Comparison of ENCODE assay signal across 23 mouse cellular contexts in the genomic region with DNA sequence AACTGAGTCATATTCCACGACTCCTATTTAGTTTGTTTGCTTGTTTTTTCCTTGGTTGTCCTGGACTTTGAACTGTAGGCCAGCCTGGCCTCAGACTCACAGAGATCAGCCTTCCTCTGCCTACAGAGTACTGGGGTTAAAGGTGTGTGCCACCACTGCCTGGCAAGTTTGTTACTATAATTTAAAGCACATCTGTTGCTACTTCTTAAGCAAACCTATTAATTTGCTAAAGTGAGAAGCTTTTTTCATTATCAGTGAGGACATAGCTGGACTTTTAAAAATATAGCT. TPM values are rescaled to one million over a fixed set of nuclear protein-coding genes. Genes with fewer than 3 reads are reported as not detected.
DNase-seq lines count a peak whose midpoint lies in the region; ATAC-seq and TF ChIP-seq lines count a peak whose summit lies in the region.
"Had no signal": no experiment of that assay in that cellular context is flagged by ENCODE, and none has a peak within 500 bp of the region (broad histone marks: within the 10 kb centered on the region; RNA-seq: fewer than 3 reads in every experiment).

No protein-coding gene starts in this region.

- no peak for TF ChIP-seq EP300 in liver, postnatal 0 days (IDR thresholded peaks at IDR 0.05; ENCODE audit: low read depth)

- TF ChIP-seq CTCF in forebrain, postnatal 0 days (IDR thresholded peaks at IDR 0.05; ENCODE audit: low read depth) = no peak
- no peak for TF ChIP-seq CTCF in kidney, adult 2 months (conservative IDR thresholded peaks at IDR 0.05; ENCODE audit: insufficient read depth, insufficient read length, low read depth, low read length)
- no peak for TF ChIP-seq CTCF in liver, adult 2 months (IDR thresholded peaks at IDR 0.05; ENCODE audit: low read depth, low read length)
- no peak for TF ChIP-seq CTCF in liver, postnatal 0 days (IDR thresholded peaks at IDR 0.05; ENCODE audit: low read depth)

- no peaks in the 10 kb centered on the region for H3K9me3 ChIP-seq in forebrain, embryonic 15.5 days
- H3K9me3 ChIP-seq in forebrain, postnatal 0 days (ENCODE audit: low read length) = no peaks in the 10 kb centered on the region
- no peaks in the 10 kb centered on the region for H3K9me3 ChIP-seq in liver, postnatal 0 days (ENCODE audit: low read length)
- H3K9me3 ChIP-seq: embryonic facial prominence, embryonic 13.5 days; embryonic facial prominence, embryonic 15.5 days; forebrain, embryonic 10.5 days; forebrain, embryonic 13.5 days had no signal

- no peak overlapping the region for H3K9ac ChIP-seq in forebrain, embryonic 15.5 days (replicated peaks)
- no peak overlapping the region for H3K9ac ChIP-seq in forebrain, postnatal 0 days
- no peak overlapping the region for H3K9ac ChIP-seq in liver, adult 2 months (ENCODE audit: low read depth, low read length)
- no peak overlapping the region for H3K9ac ChIP-seq in liver, postnatal 0 days (replicated peaks)
- H3K9ac ChIP-seq: embryonic facial prominence, embryonic 13.5 days; embryonic facial prominence, embryonic 15.5 days; forebrain, embryonic 13.5 days had no signal

- WGBS in forebrain, embryonic 15.5 days = 92% methylated on average over 1 of the region's 1 CpGs
- WGBS in forebrain, postnatal 0 days = 82% methylated on average over 1 of the region's 1 CpGs
- 50% methylated on average over 1 of the region's 1 CpGs for WGBS in kidney, adult 2 months
- WGBS in liver, adult 2 months = 30% methylated on average over 1 of the region's 1 CpGs
- 47% methylated on average over 1 of the region's 1 CpGs for WGBS in liver, postnatal 0 days (ENCODE audit: insufficient replicate concordance)

- no peaks in the 10 kb centered on the region for H3K27me3 ChIP-seq in forebrain, embryonic 15.5 days
- no peaks in the 10 kb centered on the region for H3K27me3 ChIP-seq in forebrain, postnatal 0 days (ENCODE audit: insufficient read depth, low read length)
- H3K27me3 ChIP-seq in kidney, adult 2 months (replicated peaks; ENCODE audit: control insufficient read depth, insufficient read depth, low read length) = no peaks in the 10 kb centered on the region
- no peaks in the 10 kb centered on the region for H3K27me3 ChIP-seq in liver, adult 2 months (ENCODE audit: control insufficient read depth, insufficient read depth, low read length)
- no peaks in the 10 kb centered on the region for H3K27me3 ChIP-seq in liver, postnatal 0 days (ENCODE audit: insufficient read depth, low read length)
- H3K27me3 ChIP-seq: embryonic facial prominence, embryonic 13.5 days; embryonic facial prominence, embryonic 15.5 days; forebrain, embryonic 13.5 days had no signal

- no peak for TF ChIP-seq POLR2A in kidney, adult 2 months (IDR thresholded peaks at IDR 0.05; ENCODE audit: low read depth, low read length)
- no peak for TF ChIP-seq POLR2A in liver, adult 2 months (IDR thresholded peaks at IDR 0.05; ENCODE audit: extremely low read depth, insufficient read depth, low read length)

- ATAC-seq in forebrain, embryonic 15.5 days (replicated peaks) = no peak
- no peak for ATAC-seq in forebrain, postnatal 0 days
- ATAC-seq in liver, postnatal 0 days = no peak
- ATAC-seq: forebrain, embryonic 13.5 days had no signal

- H3K27ac ChIP-seq in forebrain, embryonic 15.5 days (replicated peaks) = peak overlapping the region; percentile 38
- H3K27ac ChIP-seq in forebrain, postnatal 0 days (ENCODE audit: low read depth, low read length) = no peak overlapping the region
- no peak overlapping the region for H3K27ac ChIP-seq in kidney, adult 2 months (ENCODE audit: insufficient read depth, low read depth, low read length)
- no peak overlapping the region; the same call in 1 of the 2 replicates for H3K27ac ChIP-seq in liver, adult 2 months (replicated peaks; ENCODE audit: insufficient read depth, low read depth, low read length)
- no peak overlapping the region for H3K27ac ChIP-seq in liver, postnatal 0 days (ENCODE audit: low read depth)
- H3K27ac ChIP-seq: embryonic facial prominence, embryonic 13.5 days; embryonic facial prominence, embryonic 15.5 days; forebrain, embryonic 10.5 days had no signal

- peaks cover 22% of the 10 kb centered on the region; the same call in 1 of the 2 replicates for H3K79me2 ChIP-seq in liver, adult 2 months (ENCODE audit: control insufficient read depth, insufficient read depth, low read length)

- H3K4me1 ChIP-seq in forebrain, embryonic 15.5 days = peaks cover 33% of the 10 kb centered on the region
- H3K4me1 ChIP-seq in forebrain, postnatal 0 days (ENCODE audit: insufficient read depth) = no peaks in the 10 kb centered on the region
- peaks cover 4% of the 10 kb centered on the region; the same call in 1 of the 2 replicates for H3K4me1 ChIP-seq in kidney, adult 2 months (ENCODE audit: control insufficient read depth, insufficient read depth, low read length)
- H3K4me1 ChIP-seq in liver, adult 2 months (ENCODE audit: control insufficient read depth, insufficient read depth, low read length) = peaks cover 5% of the 10 kb centered on the region
- H3K4me1 ChIP-seq in liver, postnatal 0 days (ENCODE audit: insufficient read depth) = no peaks in the 10 kb centered on the region
- H3K4me1 ChIP-seq: embryonic facial prominence, embryonic 15.5 days; forebrain, embryonic 10.5 days had no signal

- DNase-seq in forebrain, postnatal 0 days = no peak
- DNase-seq in kidney, adult 2 months = peak; percentile 34
- no peak for DNase-seq in kidney, adult 9 months
- DNase-seq in liver, adult 2 months (ENCODE audit: extremely low read depth, low read depth, low spot score) = peak; percentile 69
- DNase-seq in liver, postnatal 0 days = no peak
- DNase-seq in yolk sac, embryonic 10.5 days (ENCODE audit: low spot score) = peak; percentile 17
- DNase-seq in gastrocnemius, adult 8-10 months (ENCODE audit: low spot score in 2 of 2) = no peak
- DNase-seq: adrenal gland, adult 2 months; adrenal gland, postnatal 10 days; adrenal gland, postnatal 25 days; cerebellum, adult 11 months; cerebellum, adult 18-20 months; cerebellum, adult 8-10 months; cerebellum, adult 9-11 months; cerebellum, postnatal 14 days; cerebellum, postnatal 36 days; embryo, embryonic 11 days had no signal

- H3K36me3 ChIP-seq in forebrain, embryonic 15.5 days = no peaks in the 10 kb centered on the region
- H3K36me3 ChIP-seq in forebrain, postnatal 0 days (ENCODE audit: insufficient read depth) = no peaks in the 10 kb centered on the region
- no peaks in the 10 kb centered on the region for H3K36me3 ChIP-seq in kidney, adult 2 months (ENCODE audit: control insufficient read depth, insufficient read depth, low read length)
- no peaks in the 10 kb centered on the region for H3K36me3 ChIP-seq in liver, adult 2 months (ENCODE audit: control insufficient read depth, insufficient read depth, low read length)
- H3K36me3 ChIP-seq in liver, postnatal 0 days (replicated peaks; ENCODE audit: insufficient read depth, low read length) = no peaks in the 10 kb centered on the region
- H3K36me3 ChIP-seq: embryonic facial prominence, embryonic 13.5 days; embryonic facial prominence, embryonic 15.5 days had no signal

- H3K4me2 ChIP-seq in forebrain, embryonic 15.5 days (replicated peaks) = no peak overlapping the region
- no peak overlapping the region for H3K4me2 ChIP-seq in forebrain, postnatal 0 days (ENCODE audit: low read depth)
- no peak overlapping the region for H3K4me2 ChIP-seq in liver, postnatal 0 days (ENCODE audit: low read depth, low read length)
- H3K4me2 ChIP-seq: embryonic facial prominence, embryonic 13.5 days; embryonic facial prominence, embryonic 15.5 days; forebrain, embryonic 13.5 days had no signal

- no peak overlapping the region for H3K4me3 ChIP-seq in forebrain, embryonic 15.5 days
- no peak overlapping the region for H3K4me3 ChIP-seq in forebrain, postnatal 0 days (ENCODE audit: low read depth, low read length)
- H3K4me3 ChIP-seq in kidney, adult 2 months (ENCODE audit: insufficient read depth, low read depth, low read length) = no peak overlapping the region
- no peak overlapping the region for H3K4me3 ChIP-seq in liver, adult 2 months (ENCODE audit: insufficient read depth, low read depth, low read length)
- no peak overlapping the region for H3K4me3 ChIP-seq in liver, postnatal 0 days (ENCODE audit: low read depth, low read length)
- H3K4me3 ChIP-seq: embryonic facial prominence, embryonic 13.5 days; embryonic facial prominence, embryonic 15.5 days; erythroblast, embryonic 14.5 days; forebrain, embryonic 10.5 days; forebrain, embryonic 13.5 days had no signal

RNA-seq across cellular contexts. Expression of a gene that starts 38.7 kb away (rescaled TPM):
- polyA plus RNA-seq in forebrain, embryonic 15.5 days (2015; fragmentation: Nextera tagmentation; extraction: Ambion mirVana) = 78.0 and 82.3 TPM in 2 replicates
- 32.5 and 41.8 TPM in 2 replicates for total RNA-seq in forebrain, postnatal 0 days (2014; rRNA removed)
- polyA plus RNA-seq in forebrain, postnatal 0 days (2015; fragmentation: Nextera tagmentation; extraction: Ambion mirVana) = 22.1 and 31.9 TPM in 2 replicates
- polyA plus RNA-seq in kidney, adult 2 months (2012; rRNA removed) = 11.7 and 11.8 TPM in 2 replicates
- 7.3 and 10.3 TPM in 2 replicates for total RNA-seq in liver, adult 2 months (2014; rRNA removed)
- polyA plus RNA-seq in liver, adult 2 months (2012; rRNA removed) = 4.3 and 4.6 TPM in 2 replicates
- 3.9 and 6.0 TPM in 2 replicates for polyA plus RNA-seq in liver, postnatal 0 days (2015; fragmentation: Nextera tagmentation; extraction: Ambion mirVana)
- total RNA-seq in gastrocnemius, adult 8-10 months (2022) = 10 to 100 TPM; 12.7 to 14.8 (median 13.5) TPM

Comparison
In these comparisons a context has a peak if more than half of its experiments do, and no peak if none do; other contexts are left out.
1. DNase-seq: peak in kidney, adult 2 months (single experiment), liver, adult 2 months (single experiment) and yolk sac, embryonic 10.5 days (single experiment); none in forebrain, postnatal 0 days (single experiment), kidney, adult 9 months (single experiment), liver, postnatal 0 days (single experiment) and gastrocnemius, adult 8-10 months (0 of 2).